In the genomic region with DNA sequence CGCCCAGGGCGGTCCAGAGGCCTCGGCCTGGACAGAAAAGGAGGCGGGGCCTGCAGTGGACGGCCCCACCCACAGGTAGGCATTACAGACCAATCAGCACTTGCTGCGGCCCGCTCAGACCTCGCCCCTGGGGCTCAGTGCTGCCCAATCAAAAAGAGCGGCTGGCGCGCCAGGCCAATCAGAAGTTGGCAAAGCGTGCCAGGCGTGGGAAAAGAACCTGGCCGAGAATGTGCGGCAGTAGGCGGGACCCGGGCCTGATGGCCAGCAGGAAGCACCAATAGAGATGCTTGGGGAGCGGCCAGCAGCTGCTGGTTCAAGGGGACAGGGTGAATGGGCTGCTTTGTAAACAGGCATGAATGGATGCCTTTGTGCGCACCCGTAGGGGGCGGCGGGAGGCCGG, we compare ENCODE assay signal across 7 mouse cellular contexts. TPM values are rescaled to one million over a fixed set of nuclear protein-coding genes. Genes with fewer than 3 reads are reported as not detected.
DNase-seq lines count a peak whose midpoint lies in the region; ATAC-seq lines count a peak whose summit lies in the region.

A gene (minus strand): TSS at position 41 of the 400 bp plus-strand sequence.

- H3K27ac ChIP-seq in embryonic facial prominence, embryonic 13.5 days: no peak within 1 kb of the TSS

- no peaks in the 10 kb centered on the region for H3K9me3 ChIP-seq in embryonic facial prominence, embryonic 13.5 days

- H3K9ac ChIP-seq in embryonic facial prominence, embryonic 13.5 days: no peak within 1 kb of the TSS

- intact Hi-C loops in left cerebral cortex, postnatal 25 days (cut with DNase I): no loop called here

- peak; percentile 70 for DNase-seq in brain, embryonic 18.5 days (ENCODE audit: low read depth, low spot score)
- DNase-seq in heart, adult 18-20 months: peak; percentile 86 to 92
- DNase-seq in kidney, adult 11 months: peak; percentile 96
- peak; percentile 90 to 97 for DNase-seq in left cerebral cortex, postnatal 25 days (ENCODE audit: low spot score in 2 of 2)
- DNase-seq in right cerebral cortex, postnatal 36 days (ENCODE audit: low spot score in 2 of 2): peak; percentile 88 to 92

- no peaks in the 10 kb centered on the region for H3K36me3 ChIP-seq in embryonic facial prominence, embryonic 13.5 days

- peaks cover 12% of the 10 kb centered on the region; the same call in 1 of the 2 replicates for H3K4me1 ChIP-seq in embryonic facial prominence, embryonic 13.5 days

- peak; percentile 77 for ATAC-seq in embryonic facial prominence, embryonic 13.5 days (ENCODE audit: insufficient number of reproducible peaks, insufficient read depth, low FRiP score, low TSS enrichment, low read depth)
- ATAC-seq in megakaryocyte-erythroid progenitor cell, adult 5-6 weeks (replicated peaks; ENCODE audit: low FRiP score, low TSS enrichment, poor library complexity, severe bottlenecking): peak; percentile 94

- peak within 1 kb of the TSS; percentile 28 for H3K4me3 ChIP-seq in embryonic facial prominence, embryonic 13.5 days

- under 1% methylated on average over 23 of the region's 23 CpGs for WGBS in embryonic facial prominence, embryonic 13.5 days

- peak within 1 kb of the TSS; percentile 53 for H3K4me2 ChIP-seq in embryonic facial prominence, embryonic 13.5 days

- peaks cover 42% of the 10 kb centered on the region for H3K27me3 ChIP-seq in embryonic facial prominence, embryonic 13.5 days

RNA-seq across cellular contexts. Expression of the gene that starts here (rescaled TPM):
- 11.8 and 12.2 TPM in 2 replicates for polyA plus RNA-seq in embryonic facial prominence, embryonic 13.5 days (2015; fragmentation: Nextera tagmentation; extraction: Ambion mirVana)
- 10 to 100 TPM; 86.9 to 95.7 TPM for total RNA-seq in heart, adult 18-20 months (2021)
- total RNA-seq in left cerebral cortex, postnatal 25 days (2021): 10 to 100 TPM; 15.4 to 20.6 TPM
- total RNA-seq in megakaryocyte-erythroid progenitor cell, adult 5-6 weeks (2014; fragmentation: Nextera tagmentation): not detected in 2 replicates
- not detected in 2 replicates for total RNA-seq in megakaryocyte-erythroid progenitor cell, adult 5-6 weeks (2017)

Comparison
In these comparisons a context has a peak if more than half of its experiments do, and no peak if none do; other contexts are left out.
1. RNA of the gene that starts here (total RNA-seq): 86.9 to 95.7 TPM in heart, adult 18-20 months and 15.4 to 20.6 TPM in left cerebral cortex, postnatal 25 days; not detected in megakaryocyte-erythroid progenitor cell, adult 5-6 weeks; every median in the first group is over 10 times any median in the second.
2. RNA of the gene that starts here (total RNA-seq): 86.9 to 95.7 TPM in heart, adult 18-20 months; 15.4 to 20.6 TPM in left cerebral cortex, postnatal 25 days; every median in the first group is over 4 times any median in the second.
3. Peak in ATAC-seq in megakaryocyte-erythroid progenitor cell, adult 5-6 weeks; RNA of the gene not detected or under 1 TPM.
4. Peak in every context shown above with its lines, with median percentiles within 50 percentile points of each other: DNase-seq.